5 mouse cellular contexts compared by ENCODE assay signal in genomic region chr11:116426328-116426727, GRCm38 (mm10). TPM values are rescaled to one million over a fixed set of nuclear protein-coding genes. Genes with fewer than 3 reads are reported as not detected.
"Had no signal": no experiment of that assay in that cellular context is flagged by ENCODE, and none has a peak within 500 bp of the region (broad histone marks: within the 10 kb centered on the region; RNA-seq: fewer than 3 reads in every experiment).

No protein-coding gene starts in this region.

RNA-seq across cellular contexts. Expression of gene Qrich2, which starts 39.7 kb away (rescaled TPM):
- total RNA-seq: neutrophil, adult 5-6 weeks had no signal
- polyA plus RNA-seq: neural tube, embryonic 13.5 days; neural tube, embryonic 14.5 days; neural tube, embryonic 15.5 days; stomach, embryonic 14.5 days had no signal
